Mouse (Mus musculus): ENCODE data around the gene Prpf38a.

Prpf38a gene

DNA sequence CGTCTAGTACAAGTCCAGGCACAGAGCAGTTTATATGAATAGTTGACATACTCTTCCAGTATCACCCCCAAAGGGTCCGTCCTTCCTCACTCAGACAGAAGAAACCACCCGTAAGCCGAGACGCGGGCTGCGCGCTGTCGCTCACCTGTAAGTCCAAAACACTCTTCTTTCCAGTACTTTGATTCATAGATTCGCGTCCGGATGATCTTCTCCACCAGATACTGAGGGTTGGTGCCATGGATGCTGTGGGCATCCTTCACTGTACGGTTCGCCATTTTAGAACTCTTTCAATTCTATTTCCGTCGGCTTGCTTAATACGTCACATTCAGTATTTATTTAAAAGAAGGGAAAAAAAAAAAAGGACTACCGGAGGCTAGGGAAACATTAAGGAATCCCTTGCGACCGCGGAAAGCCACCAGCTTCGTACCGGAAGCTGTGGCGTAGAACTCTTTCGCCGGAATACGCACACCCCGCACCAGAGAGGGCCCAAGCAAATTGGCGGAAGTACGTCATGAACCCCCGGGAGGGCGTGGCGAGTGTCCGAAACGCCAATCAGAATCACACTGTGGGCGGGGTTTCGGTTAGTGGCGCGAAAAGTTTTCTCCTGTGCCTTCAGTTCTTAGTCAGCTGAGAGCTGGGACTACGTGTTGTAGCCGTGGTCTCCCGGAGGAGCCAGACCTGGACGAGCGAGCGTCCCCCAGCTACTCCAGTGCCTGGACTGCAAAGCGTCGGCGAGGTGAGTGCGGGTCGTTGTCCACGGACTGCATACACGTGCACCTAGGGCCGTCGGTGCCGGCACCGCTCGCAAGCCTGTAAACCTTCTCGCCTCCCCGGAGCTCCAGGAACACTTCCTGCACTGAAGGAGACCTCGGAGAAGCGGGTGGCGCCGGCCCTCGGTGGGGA, at the start of gene Prpf38a, which contains the start of gene Orc1:
Gene Prpf38a (minus strand): TSS at position 497 of the 903 bp plus-strand sequence.
Gene Orc1 (plus strand): TSS at position 584 of the 903 bp plus-strand sequence.
- DNase-seq (ENCODE audit: low spot score in 2 of 2), result peak; percentile 94 to 97

DNA sequence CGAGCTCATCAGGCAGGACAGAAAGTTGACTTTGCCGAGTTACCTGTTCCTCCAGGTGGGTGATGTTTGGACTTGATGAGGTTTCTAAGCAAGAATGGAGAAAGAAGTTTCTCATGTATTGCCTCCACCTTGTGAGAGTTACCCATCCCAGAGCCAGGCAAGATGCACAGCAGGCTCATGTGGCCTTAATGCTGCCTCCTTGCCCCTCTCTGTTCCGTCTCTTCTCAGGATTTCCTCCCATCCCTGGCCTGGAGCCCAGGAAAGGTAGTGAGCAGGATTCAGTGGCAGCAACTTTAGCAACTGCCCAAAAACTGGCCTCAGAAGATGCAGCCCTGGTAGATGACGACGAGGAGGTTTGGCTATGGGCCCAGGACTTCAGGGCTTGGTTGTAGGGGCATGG, 47.9 kb upstream of the Prpf38a start:
- DNase-seq (ENCODE audit: low spot score in 2 of 2), result no peak

DNA sequence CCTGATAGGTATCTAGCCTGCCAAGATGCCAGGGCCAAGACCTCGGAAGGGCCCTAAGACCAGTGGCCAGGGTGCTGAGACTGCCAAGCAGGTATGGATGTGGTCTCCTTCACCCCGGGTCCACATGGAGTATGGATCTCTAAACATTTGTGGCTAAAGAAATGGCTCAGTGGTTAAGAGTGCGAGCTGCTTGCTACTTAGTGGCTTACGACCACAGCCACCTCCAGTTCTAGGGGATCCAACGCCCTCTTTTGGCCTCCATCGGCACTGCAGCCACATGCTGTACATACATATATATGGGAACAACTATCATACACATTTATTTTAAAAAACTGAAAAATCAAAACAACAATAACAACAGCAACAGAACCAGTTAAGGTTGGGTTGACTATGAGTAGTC, 42.4 kb upstream of the Prpf38a start:
- DNase-seq (ENCODE audit: low spot score in 2 of 2), result no peak

DNA sequence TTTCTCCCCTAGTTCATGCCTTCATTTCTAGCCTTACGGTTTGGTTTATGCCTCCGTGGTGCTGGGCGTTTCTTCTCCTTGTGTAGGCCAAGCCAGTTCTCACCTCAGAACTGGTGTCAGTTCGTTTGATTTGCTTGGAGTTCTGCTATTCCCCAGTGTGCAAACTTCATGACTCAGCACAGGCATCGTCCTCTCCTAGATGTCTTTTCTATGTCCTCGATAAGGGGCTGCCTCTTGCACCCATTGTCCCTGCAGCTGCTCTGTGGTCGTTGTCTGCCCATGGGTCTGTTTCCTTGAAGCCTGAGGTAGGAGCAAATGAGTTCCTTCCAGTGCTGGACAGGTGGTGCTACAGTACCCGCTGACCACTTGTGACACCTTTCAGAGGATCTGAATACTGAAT, 41.4 kb upstream of the Prpf38a start:
- no peak for DNase-seq (ENCODE audit: low spot score in 2 of 2)

DNA sequence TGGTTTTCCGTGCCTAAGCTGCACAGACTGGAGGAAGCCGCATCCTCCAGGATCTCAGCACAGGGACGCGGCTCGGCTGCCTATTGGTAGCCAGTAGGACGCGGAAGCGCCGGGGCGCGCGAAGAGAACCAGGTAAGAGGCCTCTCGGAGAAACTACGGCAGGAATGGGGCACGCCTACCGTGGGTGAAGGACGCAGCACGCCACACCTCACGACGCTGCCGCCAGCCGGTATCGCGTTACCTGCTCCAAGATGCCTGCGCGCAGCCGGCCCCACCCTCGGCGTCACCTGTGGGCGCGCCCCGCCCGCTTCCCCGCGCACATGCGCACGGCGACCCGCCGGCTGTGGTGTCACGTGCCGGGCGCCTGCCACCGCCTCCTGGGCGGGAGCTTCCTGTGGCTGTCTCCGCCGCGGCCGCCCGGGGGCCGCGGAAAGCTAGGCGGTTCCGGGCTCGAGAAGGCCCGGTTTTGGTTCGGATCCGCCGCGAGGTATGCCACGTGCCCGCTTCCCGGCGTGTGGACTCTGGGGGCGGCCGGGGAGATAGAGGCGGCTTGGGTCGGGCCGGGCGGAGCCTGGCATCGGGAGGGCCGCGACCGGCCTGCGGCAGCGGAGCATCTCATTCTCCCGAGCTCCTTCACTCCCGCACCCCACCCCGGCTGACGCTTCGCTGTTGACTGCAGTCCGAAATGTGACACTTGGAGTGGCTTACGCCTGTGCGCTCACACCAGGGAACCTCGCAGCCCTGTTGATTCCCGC, 40.6 kb upstream of the Prpf38a start, which contains the start of gene Cc2d1b:
Gene Cc2d1b (plus strand): TSS at position 354 of the 755 bp plus-strand sequence.
- peak; percentile 93 to 94 for DNase-seq (ENCODE audit: low spot score in 2 of 2)

DNA sequence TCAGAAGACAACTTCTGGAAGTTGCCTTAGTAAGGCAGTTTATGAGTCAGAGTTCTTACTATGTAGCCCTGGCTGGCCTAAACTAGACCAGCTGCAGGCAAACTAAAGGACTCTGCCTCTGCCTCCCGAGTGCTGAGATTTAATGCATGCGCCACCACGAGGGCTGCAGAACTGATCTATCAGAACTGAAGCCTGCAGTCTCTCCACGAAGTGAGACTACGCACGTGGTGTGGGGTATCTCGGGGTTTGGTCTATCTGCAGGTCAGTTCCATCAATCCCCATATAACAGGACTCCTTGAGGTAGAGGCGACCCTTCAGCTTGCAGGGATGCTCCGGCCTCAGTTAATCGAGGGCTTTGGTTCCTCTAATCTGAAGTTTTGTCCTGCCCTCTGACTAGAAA, 40.0 kb upstream of the Prpf38a start:
- no peak for DNase-seq (ENCODE audit: low spot score in 2 of 2)

DNA sequence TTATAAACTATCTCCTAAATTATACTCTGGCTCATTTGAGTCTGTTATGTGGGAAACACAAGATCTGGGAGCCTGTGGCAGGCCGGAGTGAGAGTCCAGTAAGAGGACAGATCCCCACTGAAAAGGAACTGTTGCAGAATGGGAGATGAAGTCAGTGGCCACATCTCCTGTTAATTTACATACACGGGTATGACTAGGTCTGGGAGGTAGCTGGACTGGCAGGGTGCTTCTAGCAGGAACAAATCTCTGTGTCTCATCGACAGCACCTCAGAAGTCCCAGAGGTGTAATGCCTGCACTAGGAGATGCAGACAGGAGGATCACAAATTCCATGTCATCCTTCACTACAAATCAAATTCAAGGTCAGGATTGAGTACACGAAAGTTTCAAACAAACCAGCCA, 39.5 kb upstream of the Prpf38a start:
- DNase-seq (ENCODE audit: low spot score in 2 of 2), result no peak

DNA sequence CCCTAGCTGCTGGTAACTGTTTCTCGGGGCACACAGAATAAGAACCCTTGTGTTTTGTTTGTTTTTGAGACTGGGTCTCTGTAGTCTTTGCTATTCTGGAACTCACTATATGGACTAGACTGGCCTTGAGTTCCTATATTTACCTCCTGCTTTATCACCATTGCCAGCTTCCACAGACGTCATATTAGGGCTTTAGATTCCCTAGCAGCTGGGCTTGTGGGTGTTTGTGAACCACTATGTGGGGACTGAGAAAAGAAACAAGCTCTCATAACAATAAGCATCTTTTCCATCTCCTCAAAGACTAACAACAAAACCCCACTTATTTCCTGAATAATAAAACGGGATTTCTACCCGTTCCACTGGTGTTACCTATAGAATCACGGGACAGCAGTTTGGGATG, 31.8 kb upstream of the Prpf38a start:
- DNase-seq (ENCODE audit: low spot score in 2 of 2), result no peak

DNA sequence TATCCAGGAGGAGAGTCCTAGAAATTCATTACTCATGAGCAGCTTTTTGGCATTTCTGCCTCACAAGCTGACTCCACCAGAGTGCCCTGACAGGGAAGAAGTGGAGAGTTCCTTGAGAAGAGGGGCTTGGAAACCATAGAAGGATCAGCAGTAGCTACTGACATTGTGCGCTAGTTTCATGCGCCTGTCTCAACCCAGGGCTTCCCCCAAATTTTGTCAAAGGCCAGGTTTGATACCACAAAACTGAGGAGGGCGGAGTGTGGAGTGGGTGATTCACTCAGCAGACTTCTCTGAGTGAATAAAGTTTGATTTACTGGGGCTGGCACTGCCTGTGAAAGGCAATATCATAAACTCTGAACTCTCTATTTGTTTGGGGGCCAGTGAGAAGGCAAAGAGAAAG, 29.5 kb upstream of the Prpf38a start:
- DNase-seq (ENCODE audit: low spot score in 2 of 2), result no peak

DNA sequence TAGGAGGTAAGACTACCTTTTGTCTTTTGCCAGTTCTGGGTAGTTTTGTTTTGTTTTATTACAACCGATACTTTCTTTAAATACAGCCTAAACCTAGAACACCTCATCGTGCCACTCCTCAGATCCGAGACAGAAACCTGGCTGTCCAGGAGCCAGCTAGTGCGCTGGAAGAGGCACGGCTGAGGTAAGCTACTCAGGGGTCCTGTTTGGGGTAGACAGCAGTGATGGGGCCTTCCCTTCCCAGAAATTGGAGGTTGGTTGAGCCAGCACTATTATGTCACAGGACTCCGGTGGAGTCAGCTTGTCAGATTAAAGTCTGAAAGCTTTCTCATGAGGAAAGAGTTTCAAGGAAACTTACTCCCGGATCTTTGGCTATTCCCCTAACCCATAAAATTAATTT, 22.7 kb upstream of the Prpf38a start:
- no peak for DNase-seq (ENCODE audit: low spot score in 2 of 2)

DNA sequence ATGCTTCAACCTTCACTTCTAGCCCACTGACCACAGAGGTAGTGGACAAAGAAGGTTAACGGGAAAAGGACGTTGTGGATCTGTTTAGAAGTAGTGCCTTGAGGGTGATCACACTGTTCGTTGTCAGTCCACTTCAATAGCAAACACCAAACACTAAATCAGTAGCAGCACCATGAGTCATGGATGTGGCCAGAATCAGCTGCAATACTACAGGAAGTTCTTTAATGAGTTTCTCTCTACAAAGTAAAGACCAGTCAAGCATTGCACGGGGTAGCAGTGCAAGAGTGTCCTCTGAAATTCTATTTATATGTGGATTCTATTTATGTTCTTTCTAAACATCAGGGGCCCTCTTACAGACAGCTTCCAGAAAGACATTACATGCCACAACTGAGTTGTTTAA, 19.2 kb upstream of the Prpf38a start:
- DNase-seq (ENCODE audit: low spot score in 2 of 2), result peak in 1 of 2 experiments; percentile 11

DNA sequence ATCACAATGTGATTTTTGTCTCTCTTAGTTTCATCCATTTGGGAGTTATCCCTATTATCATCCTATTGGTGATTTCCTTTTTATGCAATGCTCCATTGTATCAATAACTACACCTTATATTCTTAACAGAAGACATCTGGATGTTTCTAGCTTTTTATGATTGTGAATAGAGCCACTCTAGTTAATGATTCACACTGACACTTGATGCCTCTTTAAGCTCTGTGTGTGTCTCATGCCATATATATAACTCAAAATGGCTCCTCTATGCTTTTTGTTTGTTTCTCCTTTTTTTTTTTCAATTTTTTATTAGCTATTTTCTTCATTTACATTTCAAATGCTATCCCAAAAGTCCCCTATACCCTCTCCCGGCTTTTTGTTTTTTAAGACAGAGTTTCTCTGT, 16.6 kb upstream of the Prpf38a start:
- no peak for DNase-seq (ENCODE audit: low spot score in 2 of 2)

DNA sequence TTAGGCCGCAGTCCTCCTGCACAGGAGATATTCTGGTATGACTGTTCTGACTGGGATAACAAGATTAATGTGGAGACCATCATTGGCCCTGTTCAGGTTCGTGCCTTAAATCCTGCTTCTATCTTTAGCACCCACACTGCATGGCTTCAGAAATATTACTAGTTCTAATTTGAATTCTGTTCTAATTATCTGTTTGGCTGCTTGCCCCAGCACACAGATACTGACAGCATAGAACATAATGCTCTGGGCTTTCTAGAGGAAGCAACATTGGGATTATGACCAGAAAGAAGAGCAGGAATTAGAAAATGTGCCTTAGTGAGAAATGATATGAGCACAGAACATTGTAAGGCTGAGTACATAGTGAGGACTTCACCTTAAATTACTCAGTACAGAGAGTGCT, 14.2 kb upstream of the Prpf38a start:
- no peak for DNase-seq (ENCODE audit: low spot score in 2 of 2)

DNA sequence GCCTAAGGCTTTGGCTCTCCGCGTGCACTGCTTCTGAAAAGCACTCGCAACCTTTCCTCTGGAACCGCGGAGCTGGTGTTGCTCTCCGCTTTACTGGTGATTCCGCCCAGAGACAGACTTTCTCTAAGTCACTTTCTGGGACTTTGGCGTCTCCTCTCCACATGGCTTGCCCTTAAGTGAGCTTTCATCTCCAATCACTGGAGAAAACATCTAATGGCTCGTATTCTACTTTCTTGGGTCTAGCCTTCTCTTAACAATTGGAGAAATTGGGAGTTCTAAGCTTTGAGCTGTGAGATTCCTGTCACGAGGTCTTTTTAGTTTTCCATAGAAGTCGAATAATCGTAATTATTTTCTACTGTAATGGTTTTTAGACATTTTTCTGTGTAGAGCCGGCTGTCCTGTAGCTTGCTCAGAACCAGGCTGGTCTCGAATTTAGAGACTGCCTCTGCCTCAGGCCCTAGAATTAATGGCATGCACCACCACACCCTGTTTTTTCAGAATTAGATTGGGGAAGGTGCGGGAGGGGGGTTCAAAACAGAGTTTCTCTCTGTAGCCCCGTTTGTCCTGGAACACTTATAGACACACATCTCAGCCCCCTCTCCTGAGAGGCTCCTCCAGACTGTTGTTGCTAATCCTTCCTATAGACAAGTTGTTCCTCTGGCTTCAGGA, 741 bp upstream of the Prpf38a start:
- DNase-seq (ENCODE audit: low spot score in 2 of 2), result no peak

DNA sequence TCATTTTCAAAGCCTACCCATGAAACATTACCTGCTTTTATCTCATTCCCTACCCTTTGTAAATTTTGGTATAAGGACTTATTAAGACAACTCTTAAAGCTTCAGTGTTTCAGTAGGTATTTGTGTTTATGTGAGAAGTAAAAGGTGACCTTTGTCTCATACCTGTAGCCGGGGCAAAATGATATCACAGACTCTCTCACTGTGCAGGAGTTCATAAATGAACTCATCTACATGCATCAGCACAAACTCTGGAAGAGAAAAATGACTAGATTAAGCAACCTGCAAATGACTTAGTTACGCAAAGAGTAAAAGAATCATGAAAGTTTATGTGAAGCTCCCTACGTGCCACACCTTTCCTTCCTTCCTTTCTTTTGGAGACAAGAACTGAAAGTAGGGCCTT, 6.5 kb downstream of the Prpf38a start:
- DNase-seq (ENCODE audit: low spot score in 2 of 2), result no peak

DNA sequence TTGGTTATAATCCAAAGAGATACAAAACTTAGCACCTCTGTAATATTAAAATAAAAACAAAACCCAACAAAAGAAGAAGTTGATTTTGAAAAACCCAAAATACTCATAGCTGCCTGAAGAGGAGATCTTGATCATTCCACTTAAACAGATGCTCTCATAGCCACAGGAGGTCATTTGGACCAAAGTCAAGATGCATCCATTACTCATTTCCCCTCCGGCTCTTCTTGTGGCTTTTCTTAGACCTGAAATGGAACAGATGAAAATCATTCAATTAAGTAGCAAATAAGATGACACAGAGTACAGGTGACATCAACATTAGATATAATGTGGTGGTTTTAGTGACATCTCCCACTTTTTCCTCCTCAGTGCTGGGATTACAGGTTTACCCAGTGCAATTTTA, 14.1 kb downstream of the Prpf38a start:
- DNase-seq (ENCODE audit: low spot score in 2 of 2), result no peak

DNA sequence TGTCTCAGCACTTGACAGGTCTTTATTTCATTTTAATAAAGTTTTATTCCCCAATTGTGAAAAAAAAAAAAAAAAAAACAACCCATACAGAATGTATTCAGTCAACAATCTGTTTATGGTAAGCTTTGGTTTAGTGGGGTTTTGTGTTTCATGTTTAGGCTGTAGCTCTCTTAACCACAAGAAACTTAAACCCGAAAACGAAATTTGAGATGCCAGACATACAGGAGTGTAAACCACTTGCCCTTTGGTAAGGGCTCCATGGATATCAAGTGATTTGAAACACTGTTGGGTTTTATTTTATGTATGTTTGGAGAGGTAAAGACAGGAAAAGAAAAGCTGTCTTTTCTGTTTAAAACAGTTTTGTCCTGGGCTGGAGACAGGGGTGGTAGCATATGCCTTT, 39.4 kb downstream of the Prpf38a start:
- no peak for DNase-seq (ENCODE audit: low spot score in 2 of 2)

Measured in spleen, postnatal 36 days (tissue).